Mouse (Mus musculus): ENCODE results near the gene Sipa1l3. TPM values are rescaled to one million over a fixed set of nuclear protein-coding genes. Genes with fewer than 3 reads are reported as not detected.

Sipa1l3 gene
- polyA plus RNA-seq, 1 experiment from 2014 or later, result 15.6 TPM

DNA sequence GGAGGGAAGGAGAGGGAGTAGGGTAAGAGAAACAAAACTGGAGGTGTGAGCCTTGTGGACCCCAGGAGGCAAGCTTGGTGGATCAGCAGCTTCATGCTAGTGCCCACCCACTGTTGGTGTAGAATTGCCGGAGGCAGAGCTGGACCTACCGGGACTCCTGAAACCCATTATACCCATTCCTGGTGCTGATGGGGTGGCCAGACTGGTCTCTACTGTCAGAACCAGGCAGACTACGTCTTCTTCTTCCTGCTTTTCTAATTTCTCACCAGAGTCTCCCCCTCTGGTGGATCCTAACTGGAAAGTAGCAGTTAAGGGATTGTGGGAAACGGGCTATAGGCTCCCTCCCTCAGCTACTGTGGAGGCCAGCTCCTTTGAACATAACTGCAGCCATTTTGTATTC lies 23.2 kb upstream of the Sipa1l3 start:
- H3K4me2 ChIP-seq (ENCODE audit: low read depth, low read length), result no peak overlapping the region
- ATAC-seq (ENCODE audit: low read depth) (no peak), DNase-seq (ENCODE audit: low spot score) (no peak)
- no peaks in the 10 kb centered on the region for H3K9me3 ChIP-seq (ENCODE audit: control insufficient read depth, low read length)
- no peaks in the 10 kb centered on the region for H3K27me3 ChIP-seq (replicated peaks; ENCODE audit: control insufficient read depth, insufficient read depth, low read length)
- H3K27ac ChIP-seq (replicated peaks; ENCODE audit: low read depth, low read length), result no peak overlapping the region
- 60% methylated on average over 2 of the region's 4 CpGs for WGBS
- no peak overlapping the region for H3K9ac ChIP-seq (ENCODE audit: low read depth, low read length)
- no peaks in the 10 kb centered on the region for H3K4me1 ChIP-seq (ENCODE audit: control insufficient read depth, insufficient read depth, low read length)
- no peaks in the 10 kb centered on the region for H3K36me3 ChIP-seq (ENCODE audit: control insufficient read depth, insufficient read depth, low read length)
- no peak overlapping the region for H3K4me3 ChIP-seq (ENCODE audit: low read depth, low read length)

DNA sequence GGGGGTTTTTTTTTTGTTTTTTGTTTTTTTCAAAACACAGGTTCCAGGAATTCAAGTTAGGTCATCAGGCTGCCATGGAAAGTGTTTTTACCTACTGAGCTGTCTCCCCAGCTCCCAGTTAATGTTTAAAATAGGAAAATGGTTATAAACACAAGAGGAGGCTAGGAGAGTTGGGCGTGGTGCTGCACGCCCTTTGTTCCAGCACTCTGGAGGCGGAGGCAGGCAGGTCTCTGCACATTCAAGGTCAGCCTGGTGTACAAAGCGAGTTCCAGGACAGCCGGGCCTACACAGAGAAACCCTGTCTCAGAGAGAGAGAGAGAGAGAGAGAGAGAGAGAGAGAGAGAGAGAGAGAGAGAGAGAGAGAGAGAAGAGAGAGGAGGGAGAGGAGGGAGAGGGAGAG lies 22.7 kb upstream of the Sipa1l3 start:
- H3K36me3 ChIP-seq (ENCODE audit: control insufficient read depth, insufficient read depth, low read length), result no peaks in the 10 kb centered on the region
- no peak overlapping the region for H3K4me3 ChIP-seq (ENCODE audit: low read depth, low read length)
- H3K27ac ChIP-seq (replicated peaks; ENCODE audit: low read depth, low read length), result no peak overlapping the region
- DNase-seq (ENCODE audit: low spot score) (no peak), ATAC-seq (ENCODE audit: low read depth) (no peak)
- H3K9me3 ChIP-seq (ENCODE audit: control insufficient read depth, low read length), result no peaks in the 10 kb centered on the region
- H3K4me1 ChIP-seq (ENCODE audit: control insufficient read depth, insufficient read depth, low read length), result no peaks in the 10 kb centered on the region
- H3K27me3 ChIP-seq (replicated peaks; ENCODE audit: control insufficient read depth, insufficient read depth, low read length), result no peaks in the 10 kb centered on the region
- H3K4me2 ChIP-seq (ENCODE audit: low read depth, low read length), result no peak overlapping the region
- 88% methylated on average over 5 of the region's 5 CpGs for WGBS
- H3K9ac ChIP-seq (ENCODE audit: low read depth, low read length), result no peak overlapping the region

- WGBS, result 88% methylated on average over 7 of the region's 7 CpGs
- Histone ChIP-seq H3K9ac (ENCODE audit: low read depth, low read length) (no peak overlapping the region), H3K27ac (replicated peaks; ENCODE audit: low read depth, low read length) (no peak overlapping the region), H3K4me3 (ENCODE audit: low read depth, low read length) (no peak overlapping the region), H3K4me1 (ENCODE audit: control insufficient read depth, insufficient read depth, low read length) (no peaks in the 10 kb centered on the region), H3K9me3 (ENCODE audit: control insufficient read depth, low read length) (no peaks in the 10 kb centered on the region), H3K27me3 (replicated peaks; ENCODE audit: control insufficient read depth, insufficient read depth, low read length) (no peaks in the 10 kb centered on the region), H3K4me2 (ENCODE audit: low read depth, low read length) (no peak overlapping the region), H3K36me3 (ENCODE audit: control insufficient read depth, insufficient read depth, low read length) (no peaks in the 10 kb centered on the region)
- ATAC-seq (ENCODE audit: low read depth) (no peak), DNase-seq (ENCODE audit: low spot score) (no peak)
These were observed 22.2 kb upstream of the Sipa1l3 start for GRCm38 (mm10) chr7:29540631-29541030.

- Histone ChIP-seq H3K4me3 (ENCODE audit: low read depth, low read length) (no peak overlapping the region), H3K27me3 (replicated peaks; ENCODE audit: control insufficient read depth, insufficient read depth, low read length) (no peaks in the 10 kb centered on the region), H3K9me3 (ENCODE audit: control insufficient read depth, low read length) (no peaks in the 10 kb centered on the region), H3K9ac (ENCODE audit: low read depth, low read length) (no peak overlapping the region), H3K4me2 (ENCODE audit: low read depth, low read length) (no peak overlapping the region), H3K4me1 (ENCODE audit: control insufficient read depth, insufficient read depth, low read length) (no peaks in the 10 kb centered on the region), H3K27ac (replicated peaks; ENCODE audit: low read depth, low read length) (no peak overlapping the region), H3K36me3 (ENCODE audit: control insufficient read depth, insufficient read depth, low read length) (no peaks in the 10 kb centered on the region)
- peak; percentile 35; the same call in 1 of the 2 replicates for ATAC-seq (ENCODE audit: low read depth)
- DNase-seq (ENCODE audit: low spot score), result peak; percentile 82
- WGBS, result 1% methylated on average over 5 of the region's 5 CpGs
These were observed 5.3 kb upstream of the Sipa1l3 start for GRCm38 (mm10) chr7:29523700-29524099.

DNA sequence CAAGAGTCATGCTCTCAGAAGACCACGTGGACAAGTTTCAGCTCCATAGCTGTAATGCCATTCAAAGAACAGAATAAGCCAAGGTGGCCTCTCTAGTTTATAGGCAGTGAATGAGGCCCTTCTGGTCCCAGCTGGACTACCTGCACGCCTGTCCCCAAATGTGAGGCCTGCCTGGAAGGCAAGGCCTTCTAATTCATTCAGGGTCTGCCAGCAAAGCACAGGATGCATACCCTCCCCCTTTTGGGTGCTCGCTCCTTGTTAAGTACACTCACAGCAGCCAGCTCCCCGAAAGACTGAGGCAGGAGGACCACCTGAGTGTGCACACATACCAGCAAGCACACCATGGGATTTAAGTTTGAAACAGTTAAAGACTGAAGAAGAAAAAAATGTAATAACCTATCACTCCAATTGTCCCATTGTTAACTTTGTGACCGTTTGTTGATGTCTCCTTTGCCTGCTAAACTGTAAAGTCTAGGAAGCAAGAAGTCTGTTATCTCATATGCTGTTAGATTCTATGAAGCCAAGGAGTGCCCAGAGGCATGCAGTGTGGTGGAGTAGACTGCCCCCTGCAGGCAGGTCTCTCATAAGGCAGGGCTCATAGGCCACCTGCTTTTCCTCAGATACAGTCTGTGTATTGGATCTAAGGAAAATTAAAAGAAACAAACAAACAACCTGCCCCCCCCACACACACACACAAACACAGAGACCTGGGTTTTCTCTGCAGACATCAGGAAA lies 3.6 kb upstream of the Sipa1l3 start:
- ATAC-seq (ENCODE audit: low read depth), result no peak
- Histone ChIP-seq H3K27me3 (replicated peaks; ENCODE audit: control insufficient read depth, insufficient read depth, low read length) (no peaks in the 10 kb centered on the region), H3K4me1 (ENCODE audit: control insufficient read depth, insufficient read depth, low read length) (peaks cover 8% of the 10 kb centered on the region; the same call in 1 of the 2 replicates), H3K9me3 (ENCODE audit: control insufficient read depth, low read length) (no peaks in the 10 kb centered on the region), H3K36me3 (ENCODE audit: control insufficient read depth, insufficient read depth, low read length) (no peaks in the 10 kb centered on the region), H3K9ac (ENCODE audit: low read depth, low read length) (no peak overlapping the region), H3K4me2 (ENCODE audit: low read depth, low read length) (no peak overlapping the region), H3K4me3 (ENCODE audit: low read depth, low read length) (no peak overlapping the region), H3K27ac (replicated peaks; ENCODE audit: low read depth, low read length) (no peak overlapping the region)
- DNase-seq (ENCODE audit: low spot score), result peak; percentile 87
- WGBS, result 64% methylated on average over 5 of the region's 5 CpGs

DNA sequence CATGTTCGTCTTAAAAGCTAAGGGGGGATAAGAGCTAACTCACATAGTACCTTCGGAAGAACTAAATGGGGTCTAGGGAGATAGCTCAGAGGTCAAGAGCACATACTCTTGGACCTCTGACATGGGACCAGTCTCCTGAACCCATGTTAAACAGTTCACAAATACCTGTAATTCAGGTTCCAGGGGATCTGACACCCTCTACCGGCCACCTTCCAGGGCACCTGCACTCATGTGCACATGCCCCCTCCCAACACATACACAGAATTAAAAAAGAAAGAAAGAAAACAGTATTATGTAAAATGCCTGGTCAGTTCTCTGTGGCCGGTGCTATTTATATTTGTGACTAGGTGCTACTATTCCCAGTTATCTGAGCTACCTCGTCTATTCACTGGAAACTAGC lies 2.9 kb upstream of the Sipa1l3 start:
- peaks cover 13% of the 10 kb centered on the region; the same call in 1 of the 2 replicates for H3K4me1 ChIP-seq (ENCODE audit: control insufficient read depth, insufficient read depth, low read length)
- DNase-seq (ENCODE audit: low spot score) (no peak), ATAC-seq (ENCODE audit: low read depth) (no peak)
- H3K27ac ChIP-seq (replicated peaks; ENCODE audit: low read depth, low read length), result no peak overlapping the region
- no peak overlapping the region for H3K4me2 ChIP-seq (ENCODE audit: low read depth, low read length)
- no peak overlapping the region for H3K9ac ChIP-seq (ENCODE audit: low read depth, low read length)
- no peak overlapping the region for H3K4me3 ChIP-seq (ENCODE audit: low read depth, low read length)
- H3K27me3 ChIP-seq (replicated peaks; ENCODE audit: control insufficient read depth, insufficient read depth, low read length), result no peaks in the 10 kb centered on the region
- H3K9me3 ChIP-seq (ENCODE audit: control insufficient read depth, low read length), result no peaks in the 10 kb centered on the region
- WGBS, result 74% methylated on average over 5 of the region's 5 CpGs
- H3K36me3 ChIP-seq (ENCODE audit: control insufficient read depth, insufficient read depth, low read length), result no peaks in the 10 kb centered on the region

DNA sequence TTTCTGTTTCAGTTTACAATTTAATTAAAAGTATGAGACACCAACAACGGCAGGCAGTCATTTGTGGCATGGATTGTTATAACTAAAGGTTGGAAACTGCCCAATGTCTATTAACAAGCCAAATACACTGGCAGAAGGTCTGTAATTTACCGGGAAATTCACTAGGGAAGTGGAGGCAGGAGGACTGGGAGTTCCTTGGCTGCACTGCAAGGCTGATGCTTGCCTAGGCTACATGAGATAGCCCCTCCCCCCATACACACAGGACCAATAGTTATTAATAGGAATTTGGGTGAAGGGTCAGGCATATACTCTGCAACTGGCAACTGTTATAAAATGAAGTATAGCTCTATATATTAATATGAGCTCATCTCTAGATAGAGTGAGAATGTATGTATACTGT lies 2.4 kb upstream of the Sipa1l3 start:
- DNase-seq (ENCODE audit: low spot score), result no peak
- Histone ChIP-seq H3K36me3 (ENCODE audit: control insufficient read depth, insufficient read depth, low read length) (no peaks in the 10 kb centered on the region), H3K4me2 (ENCODE audit: low read depth, low read length) (no peak overlapping the region), H3K9ac (ENCODE audit: low read depth, low read length) (no peak overlapping the region), H3K9me3 (ENCODE audit: control insufficient read depth, low read length) (no peaks in the 10 kb centered on the region), H3K4me1 (ENCODE audit: control insufficient read depth, insufficient read depth, low read length) (peaks cover 13% of the 10 kb centered on the region; the same call in 1 of the 2 replicates), H3K4me3 (ENCODE audit: low read depth, low read length) (no peak overlapping the region), H3K27ac (replicated peaks; ENCODE audit: low read depth, low read length) (no peak overlapping the region), H3K27me3 (replicated peaks; ENCODE audit: control insufficient read depth, insufficient read depth, low read length) (no peaks in the 10 kb centered on the region)
- no peak for ATAC-seq (ENCODE audit: low read depth)
- 74% methylated on average over 2 of the region's 2 CpGs for WGBS

DNA sequence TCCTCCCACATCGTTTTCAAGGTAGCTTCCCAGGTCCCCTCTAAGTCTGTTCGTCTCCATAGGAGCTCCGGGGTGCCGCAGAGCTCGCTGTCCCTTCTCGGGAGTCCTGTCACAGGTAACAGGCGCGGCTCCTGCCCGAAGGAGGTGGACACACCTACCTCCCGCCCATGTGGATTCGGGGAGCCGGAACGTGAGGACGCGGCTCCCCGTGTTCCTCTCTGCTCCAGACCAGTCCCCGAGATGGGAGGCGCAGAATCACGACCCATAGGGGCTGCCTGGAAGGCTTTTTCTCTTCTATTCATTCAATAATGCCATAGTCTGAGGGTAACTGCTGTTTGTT lies 740 bp upstream of the Sipa1l3 start:
- ATAC-seq (ENCODE audit: low read depth), result no peak
- no peaks in the 10 kb centered on the region for H3K27me3 ChIP-seq (replicated peaks; ENCODE audit: control insufficient read depth, insufficient read depth, low read length)
- H3K36me3 ChIP-seq (ENCODE audit: control insufficient read depth, insufficient read depth, low read length), result no peaks in the 10 kb centered on the region
- H3K9me3 ChIP-seq (ENCODE audit: control insufficient read depth, low read length), result no peaks in the 10 kb centered on the region
- H3K4me3 ChIP-seq (ENCODE audit: low read depth, low read length), result peak overlapping the region; percentile 95
- peak overlapping the region; percentile 80 for H3K27ac ChIP-seq (replicated peaks; ENCODE audit: low read depth, low read length)
- H3K9ac ChIP-seq (ENCODE audit: low read depth, low read length), result peak overlapping the region; percentile 81
- 0% methylated on average over 19 of the region's 19 CpGs for WGBS
- peaks cover 13% of the 10 kb centered on the region; the same call in 1 of the 2 replicates for H3K4me1 ChIP-seq (ENCODE audit: control insufficient read depth, insufficient read depth, low read length)
- H3K4me2 ChIP-seq (ENCODE audit: low read depth, low read length), result peak overlapping the region; percentile 88
- no peak for DNase-seq (ENCODE audit: low spot score)

DNA sequence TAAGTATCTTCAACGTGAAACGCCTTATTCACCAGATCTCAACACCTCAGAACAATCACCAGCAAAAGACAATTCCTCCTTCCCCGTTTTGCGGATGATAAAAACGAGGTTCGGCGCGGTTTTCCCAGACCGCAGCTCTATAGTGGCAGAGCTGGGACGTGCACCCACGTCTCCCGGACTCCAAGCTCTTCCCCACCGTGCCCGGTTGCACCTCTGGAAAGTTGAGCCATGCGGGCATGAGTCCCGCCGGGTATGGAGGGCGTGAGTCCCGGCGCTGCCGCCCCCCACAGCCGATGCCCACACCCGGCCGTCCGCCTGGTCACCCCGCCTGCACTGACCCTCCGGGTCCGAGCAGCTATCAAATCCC lies 404 bp downstream of the Sipa1l3 start:
- Histone ChIP-seq H3K27me3 (replicated peaks; ENCODE audit: control insufficient read depth, insufficient read depth, low read length) (no peaks in the 10 kb centered on the region), H3K9ac (ENCODE audit: low read depth, low read length) (peak overlapping the region; percentile 81), H3K36me3 (ENCODE audit: control insufficient read depth, insufficient read depth, low read length) (no peaks in the 10 kb centered on the region), H3K27ac (replicated peaks; ENCODE audit: low read depth, low read length) (0 out of 2 replicates have a peak overlapping the region, but pooled peaks have one; percentile 23), H3K4me1 (ENCODE audit: control insufficient read depth, insufficient read depth, low read length) (peaks cover 13% of the 10 kb centered on the region; the same call in 1 of the 2 replicates), H3K4me3 (ENCODE audit: low read depth, low read length) (peak overlapping the region; percentile 95), H3K9me3 (ENCODE audit: control insufficient read depth, low read length) (no peaks in the 10 kb centered on the region), H3K4me2 (ENCODE audit: low read depth, low read length) (peak overlapping the region; percentile 88)
- no peak for DNase-seq (ENCODE audit: low spot score)
- under 1% methylated on average over 22 of the region's 28 CpGs for WGBS
- peak; percentile 30 for ATAC-seq (ENCODE audit: low read depth)

Data from embryonic facial prominence, embryonic 14.5 days (tissue).